Mouse (Mus musculus): Measurements from ENCODE around the gene Prm1.
A peak's percentile ranks its signal among the peaks of the same experiment; 100 is the strongest.

Prm1 gene

DNA sequence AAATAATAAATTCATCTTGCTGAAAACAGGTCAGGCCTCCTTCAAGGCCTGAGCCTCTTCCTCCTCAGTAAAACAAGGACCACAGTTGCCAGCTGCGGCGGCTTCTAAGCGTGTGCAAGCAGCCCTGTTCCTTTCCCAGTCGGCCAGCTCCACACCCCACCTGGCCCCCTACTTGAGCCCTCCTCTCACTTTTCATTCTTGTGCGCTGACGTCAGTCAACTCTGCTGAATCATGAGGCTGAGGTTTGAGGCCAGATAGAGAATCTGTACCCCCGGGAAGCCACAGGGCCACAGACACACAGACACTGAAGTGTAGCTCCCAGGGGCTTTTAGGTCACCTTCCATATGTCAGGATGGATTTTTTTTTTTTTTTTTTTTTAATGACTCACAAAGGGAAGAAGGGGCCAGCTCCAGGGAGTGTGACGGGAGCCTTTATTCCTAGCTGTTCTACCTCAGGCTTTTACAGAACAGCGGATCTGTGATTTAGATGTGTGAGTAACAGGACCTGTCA is 23.7 kb downstream of the Prm1 start:
- no peak for DNase-seq

DNA sequence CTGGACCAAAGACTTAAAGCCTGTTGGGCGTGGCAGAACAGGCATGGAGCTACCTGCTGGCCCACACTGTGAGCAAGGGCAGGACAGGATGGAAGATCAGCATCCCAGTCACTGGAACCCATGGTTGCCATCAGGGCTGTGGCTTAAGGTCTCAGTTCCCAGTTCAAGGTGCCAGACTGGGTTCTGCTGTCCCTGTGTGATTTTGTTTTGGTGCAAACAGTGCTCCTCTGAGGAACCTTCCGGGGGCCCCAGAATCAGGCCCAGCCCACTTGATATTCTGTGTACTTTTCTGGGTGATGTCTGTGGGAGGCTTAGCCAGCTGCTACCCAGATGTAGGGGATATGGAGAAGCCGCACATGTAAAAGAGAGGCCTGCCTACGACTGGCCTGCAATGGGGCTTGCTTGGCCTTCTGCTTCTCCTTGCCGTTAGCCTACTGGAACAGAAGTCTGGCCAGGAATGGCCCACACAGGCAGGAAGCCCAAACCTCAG is 25.0 kb downstream of the Prm1 start:
- DNase-seq = no peak

DNA sequence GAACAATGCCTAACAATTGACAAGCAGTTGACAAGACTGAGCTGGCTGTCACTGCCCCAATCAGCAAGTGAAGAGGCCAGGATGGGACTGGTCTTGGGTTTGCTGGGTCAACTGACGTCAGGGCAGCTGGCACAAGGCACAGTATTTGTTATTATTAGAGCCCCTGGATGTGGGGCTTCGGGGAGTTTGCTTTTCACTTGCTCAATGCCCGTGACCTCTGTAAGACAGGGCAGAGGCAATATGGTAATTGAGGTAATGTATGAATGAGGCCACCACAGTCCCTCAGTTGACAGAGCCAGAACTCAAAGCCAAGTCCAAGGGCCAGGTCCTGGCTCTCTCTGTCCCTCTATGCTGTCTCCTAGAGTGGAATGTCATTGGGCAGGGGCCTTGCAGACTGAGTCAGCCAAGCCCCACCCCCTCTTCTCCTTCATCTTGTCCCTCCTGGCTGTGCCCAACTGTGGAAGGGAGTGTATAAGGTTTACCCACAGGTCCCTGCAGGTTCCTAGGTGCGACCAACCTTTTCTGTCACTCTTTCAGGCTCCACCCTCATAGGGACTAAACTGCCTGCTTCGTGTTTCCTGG is 28.0 kb downstream of the Prm1 start:
- no peak for DNase-seq

DNA sequence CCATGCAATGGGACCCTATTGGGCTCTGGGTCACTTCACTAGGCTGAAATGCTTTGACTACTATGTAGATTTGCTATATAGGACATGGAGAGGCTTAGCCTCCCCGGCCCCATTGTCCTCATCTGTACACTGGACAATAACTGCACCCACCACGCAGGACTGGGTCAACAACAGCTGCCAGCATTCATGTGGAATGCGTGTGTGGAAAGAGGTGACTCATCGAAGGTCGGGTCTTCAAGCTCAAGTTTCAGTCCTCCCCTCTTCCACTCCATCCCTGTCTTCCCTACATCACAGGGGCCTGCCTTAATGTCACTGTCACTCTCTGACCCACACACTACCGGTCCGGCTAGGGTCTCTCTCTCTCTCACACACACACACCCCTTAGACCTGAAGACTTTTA is 29.3 kb downstream of the Prm1 start:
- DNase-seq = no peak

DNA sequence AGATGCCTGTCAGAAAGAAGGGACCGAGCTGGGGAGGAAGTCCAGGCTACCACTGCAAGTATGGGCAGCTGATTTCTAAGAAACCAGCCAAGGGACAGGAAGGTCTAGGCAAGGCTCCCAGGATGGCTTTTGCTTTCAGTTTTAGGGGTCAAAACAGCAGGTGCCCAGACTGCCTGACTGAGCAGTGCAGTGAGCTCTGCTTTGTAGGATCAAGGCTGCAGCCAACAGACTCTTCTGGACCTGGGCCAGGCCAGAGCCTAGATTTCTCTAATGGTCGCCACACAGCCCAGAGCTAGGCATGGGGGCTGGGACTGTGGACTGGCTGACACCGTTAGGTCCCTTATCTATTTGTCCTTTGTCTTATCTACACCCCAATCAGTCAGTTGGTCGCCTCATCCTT is 30.9 kb downstream of the Prm1 start:
- no peak for DNase-seq

DNA sequence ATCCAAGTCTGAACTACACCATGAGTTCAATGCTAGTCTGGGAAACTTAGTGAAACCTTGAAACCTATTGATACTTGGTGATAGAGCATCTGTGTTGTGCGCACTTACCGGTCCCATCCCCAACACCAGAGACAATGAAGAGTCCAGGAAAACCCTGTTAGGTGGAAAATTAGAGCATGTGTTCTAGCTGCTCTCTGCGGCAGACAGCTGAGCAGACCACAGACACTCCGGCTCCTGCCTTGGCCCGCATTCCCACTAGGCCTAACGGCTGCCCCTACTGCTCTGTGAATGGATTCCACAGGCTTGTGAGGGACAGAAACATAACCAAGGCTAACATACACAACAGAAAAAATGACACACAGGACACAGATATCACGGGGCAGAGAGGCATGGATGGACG is 32.1 kb downstream of the Prm1 start:
- no peak for DNase-seq

DNA sequence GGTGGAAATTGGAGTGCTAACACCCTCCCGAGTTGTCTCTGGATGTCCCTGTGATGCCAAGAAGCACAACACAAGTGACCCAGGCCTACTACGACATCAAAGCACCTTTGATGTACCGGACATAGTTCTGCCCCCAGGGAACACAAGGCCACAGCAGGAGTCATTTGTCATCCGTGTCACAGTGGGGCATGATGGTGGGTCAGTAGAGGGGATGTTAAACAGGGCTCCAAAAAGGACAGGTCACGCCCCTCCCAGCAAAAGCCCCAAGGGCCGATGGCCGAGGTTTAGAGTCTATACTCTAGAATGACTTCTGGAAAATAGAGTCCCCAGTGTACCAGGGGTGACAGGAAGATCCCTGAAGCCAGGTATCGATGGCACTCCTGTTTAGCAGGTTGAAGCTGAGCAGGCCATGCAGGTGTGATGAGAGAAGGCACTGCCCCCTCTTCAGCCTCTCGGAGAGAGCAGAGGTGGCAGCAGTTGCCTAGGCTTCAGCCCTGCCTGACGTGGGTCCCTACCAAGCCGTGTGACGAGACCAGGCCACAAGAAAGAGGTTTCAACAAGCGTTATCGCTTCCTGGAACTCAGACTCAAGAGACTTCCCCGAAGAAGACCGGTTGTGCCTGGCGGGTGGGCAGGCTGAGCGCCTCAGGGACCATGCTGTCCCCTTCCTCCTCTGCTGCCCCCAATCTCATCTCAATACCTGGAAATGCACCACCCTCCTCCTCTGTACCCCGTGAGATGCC is 33.7 kb downstream of the Prm1 start:
- DNase-seq = no peak

DNA sequence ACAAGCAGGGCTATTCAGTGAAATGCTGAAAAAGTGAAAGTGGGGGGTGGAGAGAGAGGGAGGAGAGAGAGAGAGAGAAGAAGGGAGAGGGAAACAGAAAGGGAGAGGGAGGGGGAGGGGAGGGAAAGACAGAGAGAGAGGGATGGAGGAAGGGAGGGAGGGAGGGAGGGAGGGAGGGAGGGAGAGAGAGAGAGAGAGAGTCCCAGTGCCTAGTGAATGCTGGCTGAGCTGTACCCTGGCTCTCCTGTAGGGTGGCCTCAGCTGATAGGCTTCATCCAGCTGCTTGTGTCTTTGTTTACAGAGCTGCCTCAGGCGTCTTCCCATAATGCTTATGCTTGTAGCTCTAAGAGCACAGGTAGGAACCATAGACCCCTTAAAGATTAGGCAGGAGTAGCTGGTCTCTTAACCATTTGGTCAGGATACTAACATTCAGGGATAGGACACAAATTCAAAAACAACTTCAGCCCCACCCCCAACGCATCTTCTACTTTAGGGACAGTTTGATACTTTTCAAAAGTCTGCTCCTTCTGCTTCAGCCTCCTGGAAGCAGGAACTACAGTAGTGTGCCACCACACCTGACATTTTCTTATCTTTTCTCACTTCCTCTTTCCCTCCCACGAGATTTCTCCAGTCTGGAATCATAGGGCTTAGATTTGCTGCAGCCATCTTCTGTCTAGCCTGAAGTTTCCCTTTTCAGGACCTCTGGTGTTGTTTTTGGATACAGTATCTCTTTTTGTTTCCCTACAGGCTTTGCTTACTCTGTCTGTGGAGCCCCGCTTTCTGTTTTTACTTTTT is 34.9 kb downstream of the Prm1 start:
- no peak for DNase-seq

DNA sequence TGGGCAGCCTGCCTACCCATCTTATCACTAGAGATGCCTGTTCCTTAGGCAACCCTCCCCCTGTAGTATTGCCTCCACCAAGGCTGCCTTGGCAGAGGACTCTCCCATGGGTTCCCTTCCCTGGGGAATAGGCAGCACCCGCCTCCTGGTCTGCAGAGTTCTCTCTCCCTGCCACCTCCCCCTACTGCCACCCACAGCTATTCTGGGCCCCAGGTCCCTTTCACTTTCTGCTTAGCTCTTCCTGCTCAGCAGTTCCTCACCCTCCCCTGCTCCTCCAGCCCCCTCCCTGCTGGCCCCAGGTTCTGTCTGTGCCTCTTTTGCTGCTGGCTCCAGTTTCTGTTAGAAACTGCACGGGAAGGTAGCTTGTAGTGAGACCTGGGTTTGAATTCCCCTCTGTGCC is 36.0 kb downstream of the Prm1 start:
- DNase-seq = no peak

DNA sequence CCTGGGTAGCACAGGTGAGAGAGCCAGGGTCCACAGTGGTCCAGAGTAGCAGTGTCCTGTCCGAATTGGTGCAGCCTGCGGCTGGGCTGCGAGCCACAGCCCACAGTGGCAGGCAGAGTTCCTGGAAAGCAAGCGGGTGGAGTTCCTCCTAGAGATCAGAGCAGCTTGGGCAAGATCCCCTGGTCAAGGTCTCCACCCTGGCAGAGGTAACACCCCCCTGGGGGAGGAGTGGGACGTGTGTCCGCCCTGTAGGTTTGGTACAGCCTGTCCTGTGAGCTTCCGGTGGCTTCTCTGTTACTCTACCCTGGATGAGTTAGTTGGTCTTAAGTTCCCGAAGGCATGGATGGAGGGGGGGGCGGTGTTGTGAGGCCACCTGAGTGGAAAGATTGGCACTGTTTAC is 36.8 kb downstream of the Prm1 start:
- no peak for DNase-seq

DNA sequence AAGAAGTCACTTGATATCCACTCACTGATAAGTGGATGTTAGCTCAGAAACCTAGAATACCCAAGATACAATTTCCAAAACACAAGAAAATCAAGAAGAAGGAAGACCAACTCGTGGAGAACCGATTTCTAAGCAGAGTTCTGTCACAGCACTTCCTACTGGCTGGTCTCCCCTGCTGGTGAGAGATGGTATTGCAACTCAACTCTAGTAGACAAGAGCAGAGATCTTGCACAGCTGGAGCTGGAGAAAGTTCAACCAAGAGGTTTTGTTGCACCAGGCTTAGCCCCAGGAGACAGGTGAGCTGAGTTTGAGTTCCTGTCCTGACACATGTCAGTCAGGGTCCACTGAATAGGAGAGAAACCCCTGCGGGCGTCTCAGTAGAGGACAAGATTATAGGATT is 38.5 kb downstream of the Prm1 start:
- DNase-seq = peak; percentile 42

DNA sequence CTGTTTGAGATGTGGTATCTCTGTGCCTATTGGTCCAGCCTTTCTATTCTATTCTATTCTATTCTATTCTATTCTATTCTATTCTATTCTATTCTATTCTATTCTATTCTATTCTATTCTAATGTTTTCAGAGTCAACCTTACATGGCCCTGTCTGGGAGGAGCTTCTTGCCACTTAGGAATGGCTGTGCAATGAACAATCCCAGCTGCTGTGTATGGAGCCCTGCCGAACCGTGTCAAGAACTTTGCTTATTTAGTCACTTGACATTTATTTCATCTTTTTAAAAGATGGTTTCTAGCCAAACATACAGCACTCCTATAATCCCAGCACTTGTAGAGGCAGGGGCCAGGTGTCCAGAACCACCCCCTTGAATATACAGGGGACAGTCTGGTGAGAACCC is 41.3 kb downstream of the Prm1 start:
- no peak for DNase-seq

DNA sequence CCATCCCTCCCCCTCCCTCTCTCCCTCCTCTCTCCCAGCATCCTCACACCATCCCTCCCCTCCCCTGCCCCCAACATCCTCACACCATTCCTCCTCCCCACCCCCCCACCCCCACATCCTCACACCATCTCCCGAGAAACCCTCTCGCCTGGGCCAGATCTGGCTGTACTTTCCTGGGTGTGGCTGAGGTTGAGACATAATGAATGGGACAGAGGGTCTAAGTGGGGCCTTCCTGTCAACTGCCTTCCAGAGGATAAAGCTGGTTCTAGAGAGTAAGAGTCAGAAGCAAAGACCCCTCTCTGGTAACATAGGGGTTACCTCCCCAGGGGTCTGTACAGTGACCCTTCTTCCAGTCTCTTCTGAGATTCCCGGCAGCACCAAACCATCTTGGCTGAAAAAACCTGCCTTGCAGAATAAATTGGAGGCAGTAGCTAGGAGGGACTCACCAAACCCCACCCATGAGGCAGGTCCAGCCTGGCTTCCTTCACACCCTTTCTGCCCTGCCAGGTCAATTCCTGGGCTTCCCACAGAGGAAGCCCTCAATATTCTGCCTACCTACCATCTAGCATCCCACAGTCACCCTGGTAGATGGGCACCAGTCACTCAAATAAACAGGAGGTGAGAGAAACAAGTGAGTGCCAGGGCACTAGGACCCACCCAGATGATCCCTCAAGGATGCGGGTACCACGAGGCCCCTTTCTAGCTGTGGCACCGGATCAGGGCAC is 41.9 kb downstream of the Prm1 start:
- DNase-seq = no peak

DNA sequence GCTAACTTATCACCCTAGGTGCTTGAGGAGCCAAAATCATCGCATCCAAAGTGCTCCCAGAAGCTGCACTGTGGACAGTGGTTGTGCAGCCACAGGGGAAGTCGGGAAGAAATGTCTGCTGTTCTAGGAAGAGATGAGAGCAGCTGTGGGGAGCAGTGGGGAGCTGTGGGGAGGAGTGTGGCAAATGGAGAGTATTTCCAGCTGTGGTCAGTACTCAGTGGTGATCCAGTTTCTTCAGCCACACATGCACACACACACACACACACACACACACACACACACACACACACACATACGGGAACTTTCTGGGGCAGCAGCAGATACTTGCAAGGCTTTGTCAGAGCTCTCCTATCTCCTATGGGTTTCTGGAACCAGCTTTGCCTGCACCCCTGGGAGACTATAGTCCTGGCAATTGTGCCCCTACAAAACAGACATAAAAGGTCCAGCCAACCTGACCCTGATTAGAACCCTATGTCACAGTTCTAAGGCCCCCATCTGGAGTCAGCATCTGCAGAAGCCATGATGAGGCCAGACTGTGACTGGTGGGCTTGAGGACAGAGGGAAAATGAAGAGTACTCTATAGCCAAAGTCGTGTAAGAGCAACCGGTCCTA is 43.0 kb downstream of the Prm1 start:
- DNase-seq = no peak

DNA sequence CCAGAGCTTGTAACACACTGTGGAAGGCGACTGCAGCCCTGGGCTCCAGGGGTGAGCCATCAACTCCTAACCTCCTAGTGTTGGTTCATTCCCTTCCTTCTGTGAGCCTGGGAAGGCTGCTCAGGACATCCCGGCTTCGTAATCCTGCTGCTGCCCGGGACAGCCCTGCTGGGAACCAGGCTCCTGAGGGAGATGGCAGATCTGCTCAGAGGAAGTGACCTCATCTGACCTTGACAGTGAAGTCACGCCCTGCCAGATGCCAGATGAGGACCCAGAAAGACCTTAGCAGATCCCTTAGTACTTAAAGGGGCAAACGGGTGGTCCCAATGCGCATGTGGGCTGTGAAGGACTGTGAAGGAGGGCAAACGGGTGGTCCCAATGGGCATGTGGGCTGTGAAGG is 44.5 kb downstream of the Prm1 start:
- DNase-seq = no peak

DNA sequence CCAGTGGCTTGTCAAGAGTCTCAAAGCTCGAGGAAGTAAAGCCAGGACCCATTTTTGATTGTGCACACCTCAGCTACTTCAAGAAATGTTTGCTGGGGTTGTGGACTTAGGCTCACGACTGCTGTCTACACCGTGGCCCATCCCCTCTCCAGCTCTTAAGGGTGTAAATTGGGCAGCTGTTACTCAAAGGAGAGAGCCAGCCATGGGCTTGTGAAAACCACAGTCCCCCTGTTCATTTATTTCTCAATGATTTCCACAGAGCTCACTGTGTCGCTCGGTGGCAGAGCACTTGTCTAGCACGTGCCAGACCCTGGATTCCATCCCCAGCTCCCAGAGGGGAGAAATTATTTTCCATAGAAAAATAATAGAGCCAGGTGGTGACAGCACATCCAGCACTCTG is 49.5 kb downstream of the Prm1 start:
- DNase-seq = no peak

DNA sequence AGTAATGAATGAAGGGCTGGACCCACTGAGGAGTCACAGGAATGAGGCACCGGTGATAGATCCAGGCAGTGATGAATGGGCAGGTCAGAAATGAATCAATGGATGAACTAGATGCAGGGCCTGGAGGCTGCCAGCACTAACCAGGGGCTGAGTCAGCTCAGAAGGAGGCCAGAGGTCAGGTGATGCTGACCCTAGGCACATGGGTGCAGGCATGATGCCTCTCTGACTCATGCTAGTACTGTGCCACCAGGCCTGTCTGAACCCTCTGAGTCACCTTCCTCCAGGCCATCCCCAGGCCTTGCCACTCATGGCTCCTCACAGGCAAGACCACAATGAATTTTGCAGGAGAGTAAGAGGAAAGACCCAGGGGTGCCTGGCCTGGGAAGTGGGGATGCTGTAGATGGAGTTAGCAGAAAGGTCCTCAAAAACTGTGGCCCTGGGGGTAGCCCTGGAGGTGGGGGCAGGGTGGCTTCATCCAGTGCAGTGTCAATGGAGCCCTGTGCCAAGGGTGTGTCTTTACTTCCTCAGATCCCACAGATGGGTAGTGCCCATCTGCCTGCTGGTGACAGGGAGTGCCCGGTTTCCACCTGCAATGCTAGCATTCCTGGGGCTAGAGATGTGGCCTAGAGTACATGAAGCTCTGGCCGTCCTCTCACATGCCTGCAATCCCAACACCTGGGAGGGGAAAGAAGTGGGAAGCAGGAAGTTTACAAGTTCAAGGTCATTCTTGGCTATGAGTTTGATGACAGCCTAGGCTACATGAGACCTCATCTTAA is 50.9 kb downstream of the Prm1 start:
- DNase-seq = no peak

DNA sequence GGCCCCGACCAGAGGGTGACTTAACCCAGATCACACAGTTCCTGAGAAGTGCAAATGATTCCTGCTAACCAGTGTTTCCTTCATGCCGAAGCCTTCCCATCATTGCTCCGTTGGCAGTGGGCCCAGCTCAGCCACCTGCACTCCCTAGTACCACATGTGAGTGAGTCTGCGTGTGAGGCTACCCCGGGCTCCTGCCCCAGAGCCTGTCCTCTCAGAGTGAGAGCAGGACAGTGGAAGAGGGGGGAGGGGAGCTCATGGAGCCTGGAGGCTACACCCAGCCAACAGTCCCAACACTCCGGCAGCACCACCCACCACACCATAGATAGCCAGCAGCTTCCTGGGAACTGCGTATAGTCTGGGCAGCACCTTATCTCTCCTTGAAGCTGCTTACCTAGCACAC is 55.8 kb downstream of the Prm1 start:
- DNase-seq = no peak

DNA sequence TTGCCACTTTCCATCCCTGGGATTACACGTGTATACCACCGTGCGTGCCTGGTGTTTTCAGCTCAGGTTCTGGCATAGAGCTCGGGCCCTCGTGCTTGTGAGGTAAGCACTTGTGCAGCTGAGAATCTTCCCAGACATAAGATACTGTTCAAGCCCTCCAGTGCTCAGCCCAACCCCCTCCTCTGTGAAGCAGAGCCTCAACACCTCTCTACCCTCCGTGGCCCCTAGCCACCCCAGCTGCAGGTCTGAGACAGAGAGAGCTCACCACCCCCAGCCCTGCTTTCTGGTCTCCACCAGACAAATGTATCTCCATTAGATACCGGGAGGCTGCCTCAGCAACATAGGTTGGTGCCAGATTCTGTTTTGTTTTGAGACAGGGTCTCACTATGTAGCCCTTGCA is 56.4 kb downstream of the Prm1 start:
- DNase-seq = no peak

Measured in layer of hippocampus, adult 9-11 months (tissue).